Mouse (Mus musculus) ES-CJ7 (cell line): Measurements from ENCODE around the gene Hmgcll1.
A peak's percentile ranks its signal among the peaks of the same experiment; 100 is the strongest.

Experiments
- DNase-seq: peaks from one replicate; pipeline ENCODE4 v3.0.0; 2011; ENCODE audit warnings: low read depth, low spot score

The Hmgcll1 gene

GRCm38 (mm10) chr9:76014631-76015531 is at the start of gene Hmgcll1:
Gene Hmgcll1, plus strand, starts transcription at chr9:76014855.
- peak; percentile 52 for DNase-seq

GRCm38 (mm10) chr9:75980097-75980496 is 34.6 kb upstream of the Hmgcll1 start:
- DNase-seq: no peak

- DNase-seq: no peak
Observed at GRCm38 (mm10) chr9:75981139-75981538, 33.5 kb upstream of the Hmgcll1 start.

- no peak for DNase-seq
Observed at GRCm38 (mm10) chr9:75989491-75989890, 25.2 kb upstream of the Hmgcll1 start.

- DNase-seq: no peak
Observed at GRCm38 (mm10) chr9:75998791-75999350, 15.8 kb upstream of the Hmgcll1 start.

- no peak for DNase-seq
Observed at GRCm38 (mm10) chr9:76000876-76001858, 13.5 kb upstream of the Hmgcll1 start.

GRCm38 (mm10) chr9:76003066-76003465 is 11.6 kb upstream of the Hmgcll1 start:
- no peak for DNase-seq

GRCm38 (mm10) chr9:76003637-76004036 is 11.0 kb upstream of the Hmgcll1 start:
- no peak for DNase-seq

- DNase-seq: no peak
Observed at GRCm38 (mm10) chr9:76007342-76007970, 7.2 kb upstream of the Hmgcll1 start.

- no peak for DNase-seq
Observed at GRCm38 (mm10) chr9:76013789-76014188, 866 bp upstream of the Hmgcll1 start.

GRCm38 (mm10) chr9:76015971-76016370 is 1.3 kb downstream of the Hmgcll1 start:
- no peak for DNase-seq

GRCm38 (mm10) chr9:76016506-76016905 is 1.9 kb downstream of the Hmgcll1 start:
- no peak for DNase-seq

- DNase-seq: no peak
Observed at GRCm38 (mm10) chr9:76023551-76023973, 8.9 kb downstream of the Hmgcll1 start.

GRCm38 (mm10) chr9:76024277-76025246 is 9.9 kb downstream of the Hmgcll1 start:
- DNase-seq: no peak

GRCm38 (mm10) chr9:76029471-76030199 is 15.0 kb downstream of the Hmgcll1 start:
- DNase-seq: no peak

- no peak for DNase-seq
Observed at GRCm38 (mm10) chr9:76035058-76035457, 20.4 kb downstream of the Hmgcll1 start.

GRCm38 (mm10) chr9:76038327-76039103 is 23.9 kb downstream of the Hmgcll1 start:
- DNase-seq: no peak

- DNase-seq: no peak
Observed at GRCm38 (mm10) chr9:76039711-76040110, 25.1 kb downstream of the Hmgcll1 start.

- no peak for DNase-seq
Observed at GRCm38 (mm10) chr9:76043341-76043740, 28.7 kb downstream of the Hmgcll1 start.
